Mouse (Mus musculus) thymus, adult 2 months (tissue): ENCODE results near the gene Dclk2. TPM values are rescaled to one million over a fixed set of nuclear protein-coding genes. Genes with fewer than 3 reads are reported as not detected.

Experiments used
- DNase-seq: peaks from one replicate; pipeline ENCODE4 v3.0.0; 2021
- H3K27ac ChIP-seq: fragments of 200-500 bp; 2 replicates; pipeline ENCODE4 v1.5.1; 2012; ENCODE audit warnings: low read length, control low read depth; ENCODE audit not compliant: control insufficient read depth, insufficient read depth
- H3K27me3 ChIP-seq: fragments of 200-500 bp; 2 replicates; pipeline ENCODE4 v1.6.1; 2012; ENCODE audit warnings: mild to moderate bottlenecking, low read length, moderate library complexity, mixed read lengths; ENCODE audit not compliant: control insufficient read depth, insufficient read depth
- H3K36me3 ChIP-seq: fragments of 200-500 bp; 2 replicates; pipeline ENCODE4 v1.6.1; 2012; ENCODE audit warnings: mild to moderate bottlenecking, low read length, moderate library complexity; ENCODE audit not compliant: control insufficient read depth, insufficient read depth
- H3K4me1 ChIP-seq: fragments of 200-500 bp; replicated peaks from 2 replicates; pipeline ENCODE4 v1.6.1; 2012; ENCODE audit warnings: low read length; ENCODE audit not compliant: control insufficient read depth, insufficient read depth
- H3K4me3 ChIP-seq: fragments of 200-500 bp; 2 replicates; pipeline ENCODE4 v1.5.1; 2012; ENCODE audit warnings: mild to moderate bottlenecking, low read length, control low read depth, moderate library complexity; ENCODE audit not compliant: control insufficient read depth, insufficient read depth
- CTCF ChIP-seq: fragments of 200-500 bp; IDR thresholded peaks from 2 replicates; pipeline ENCODE4 v1.5.1; 2012; ENCODE audit warnings: mild to moderate bottlenecking, control low read depth, low read length, moderate library complexity, borderline replicate concordance; ENCODE audit not compliant: control insufficient read depth, poor library complexity, insufficient read depth; ENCODE audit errors: extremely low read depth
- POLR2A ChIP-seq: fragments of 200-500 bp; IDR thresholded peaks from 2 replicates; pipeline ENCODE4 v1.6.1; 2012; ENCODE audit warnings: mild to moderate bottlenecking, low read length, control low read depth, moderate library complexity; ENCODE audit not compliant: control insufficient read depth, poor library complexity, insufficient read depth; ENCODE audit errors: extremely low read depth
- WGBS: fragments of 180-500 bp; shearing (Covaris S2); methylation state at CpG from one replicate; pipeline ENCODE4 v1.1.7; 2018; 5-methylcytosine and 5-hydroxymethylcytosine counted together
- polyA plus RNA-seq: library from polyadenylated mRNA; depleted of rRNA; stranded (reverse); fragments of >200 nt; gene quantifications from 2 replicates; pipeline ENCODE4 v1.2.3, GENCODE M21; 2012

Dclk2 gene
- polyA plus RNA-seq, 1 experiment: 55.5 TPM

GRCm38 (mm10) chr3:86797871-86798460 lies 122.7 kb downstream of the Dclk2 start:
- H3K27me3 ChIP-seq: no peaks in the 10 kb centered on the region

DNA sequence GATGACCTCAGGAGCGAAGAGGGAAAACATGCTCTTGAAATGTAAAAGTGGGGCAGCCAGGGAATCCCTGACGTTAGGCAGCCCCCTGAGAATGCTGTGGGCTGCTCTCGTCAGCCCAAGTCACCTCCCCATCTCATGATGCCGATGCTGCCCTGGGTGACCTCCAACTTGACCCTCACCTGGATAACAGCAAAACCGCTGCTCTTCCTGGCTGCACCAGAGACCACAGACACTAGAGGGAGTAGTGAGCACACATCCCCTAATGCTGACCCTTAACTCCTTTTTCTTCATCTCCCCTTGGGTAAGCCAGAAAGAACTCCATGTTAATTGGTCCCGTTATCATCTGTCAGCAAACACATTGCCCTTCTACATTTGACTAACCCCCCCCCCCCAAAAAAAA lies 123.9 kb downstream of the Dclk2 start:
- peaks cover 4% of the 10 kb centered on the region; the same call in 1 of the 2 replicates for H3K36me3 ChIP-seq
- peak; percentile 24 for DNase-seq
- no peaks in the 10 kb centered on the region for H3K4me1 ChIP-seq
- 61% methylated on average over 6 of the region's 6 CpGs for WGBS
- no peak overlapping the region for H3K4me3 ChIP-seq
- TF ChIP-seq CTCF (0 out of 2 replicates have a peak, but pooled peaks have one; percentile 54), POLR2A (no peak)
- no peak overlapping the region for H3K27ac ChIP-seq
- no peaks in the 10 kb centered on the region for H3K27me3 ChIP-seq

More at GRCm38 (mm10) chr3:86797871-86798460, 122.7 kb downstream of the Dclk2 start:
- no peak for TF ChIP-seq POLR2A
- TF ChIP-seq CTCF: no peak
- Histone ChIP-seq H3K4me1 (no peaks in the 10 kb centered on the region), H3K36me3 (peaks cover 4% of the 10 kb centered on the region; the same call in 1 of the 2 replicates), H3K4me3 (no peak overlapping the region), H3K27ac (no peak overlapping the region)
- 92% methylated on average over 13 of the region's 13 CpGs for WGBS
- DNase-seq: no peak

GRCm38 (mm10) chr3:86793720-86794191 lies 126.9 kb downstream of the Dclk2 start:
- WGBS: 90% methylated on average over 1 of the region's 1 CpGs
- no peak overlapping the region for H3K27ac ChIP-seq

DNA sequence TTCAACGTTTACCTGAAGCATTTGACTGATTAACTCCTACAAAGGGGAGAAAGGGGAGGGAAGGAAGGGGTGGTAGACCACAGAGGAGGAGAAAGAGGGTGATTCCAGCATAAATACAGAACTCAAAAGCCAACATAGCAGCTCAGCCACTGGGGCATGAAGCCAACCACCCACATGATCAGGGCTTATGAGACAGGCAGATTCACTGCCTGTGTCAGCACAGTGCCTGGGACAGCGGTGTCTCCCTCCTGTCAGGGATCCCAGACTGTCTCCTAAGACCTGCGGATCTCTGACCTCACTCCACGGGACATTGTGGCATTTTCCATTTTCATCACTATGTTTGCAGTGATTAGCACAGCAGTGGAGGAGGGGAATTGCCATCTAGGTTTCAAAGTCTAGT lies 127.4 kb downstream of the Dclk2 start:
- WGBS: 67% methylated on average over 4 of the region's 4 CpGs
- Histone ChIP-seq H3K4me3 (no peak overlapping the region), H3K4me1 (no peaks in the 10 kb centered on the region), H3K27me3 (no peaks in the 10 kb centered on the region), H3K27ac (no peak overlapping the region), H3K36me3 (peaks cover 4% of the 10 kb centered on the region; the same call in 1 of the 2 replicates)
- TF ChIP-seq POLR2A (no peak), CTCF (no peak)
- DNase-seq: no peak

More at GRCm38 (mm10) chr3:86793720-86794191, 126.9 kb downstream of the Dclk2 start:
- Histone ChIP-seq H3K36me3 (peaks cover 4% of the 10 kb centered on the region; the same call in 1 of the 2 replicates), H3K4me3 (no peak overlapping the region), H3K4me1 (no peaks in the 10 kb centered on the region), H3K27me3 (no peaks in the 10 kb centered on the region)
- TF ChIP-seq POLR2A: no peak
- TF ChIP-seq CTCF: no peak
- DNase-seq: no peak

DNA sequence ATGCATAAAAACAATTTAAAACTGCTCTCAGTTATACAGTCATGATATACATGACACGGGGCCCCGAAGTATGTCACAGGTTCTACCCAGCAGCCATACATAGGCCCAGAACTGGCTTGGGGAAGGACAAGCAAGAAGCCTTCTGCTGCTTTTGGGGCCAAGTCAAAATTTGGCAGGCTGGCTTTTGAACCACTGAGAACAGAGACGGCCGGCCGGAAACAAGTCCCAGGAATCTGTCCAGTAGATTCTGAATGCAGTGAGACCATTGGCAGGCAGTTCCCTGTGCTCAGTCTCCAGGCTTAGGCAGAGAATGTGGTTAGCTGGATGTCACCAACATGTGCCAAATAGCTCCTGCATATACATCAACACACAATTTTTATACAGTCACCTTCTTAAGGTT lies 130.9 kb downstream of the Dclk2 start:
- WGBS: 98% methylated on average over 5 of the region's 5 CpGs
- TF ChIP-seq POLR2A (no peak), CTCF (no peak)
- Histone ChIP-seq H3K27me3 (no peaks in the 10 kb centered on the region), H3K4me1 (no peaks in the 10 kb centered on the region), H3K27ac (no peak overlapping the region), H3K4me3 (no peak overlapping the region), H3K36me3 (no peaks in the 10 kb centered on the region)
- DNase-seq: no peak

DNA sequence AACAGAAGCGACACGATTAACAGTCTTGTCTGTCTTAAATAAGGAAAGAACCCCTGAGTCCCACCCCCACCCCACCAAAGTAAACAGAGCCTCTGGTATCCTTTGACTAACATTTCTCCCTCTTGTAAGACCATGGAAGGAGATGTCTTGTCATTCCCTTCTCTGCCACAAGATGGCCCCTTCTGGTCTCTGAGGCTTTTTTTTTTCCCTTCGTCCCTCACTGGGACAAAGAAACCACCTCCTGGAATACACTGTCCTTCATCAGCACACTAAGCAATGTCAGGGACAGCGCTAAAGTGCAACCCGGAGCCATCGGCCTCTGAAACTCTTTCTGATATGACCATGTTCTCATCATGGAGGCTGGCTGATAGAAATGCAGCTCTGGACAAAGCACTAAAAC lies 131.9 kb downstream of the Dclk2 start:
- no peaks in the 10 kb centered on the region for H3K36me3 ChIP-seq
- no peak overlapping the region for H3K4me3 ChIP-seq
- peak; percentile 52 for DNase-seq
- 69% methylated on average over 6 of the region's 6 CpGs for WGBS
- TF ChIP-seq CTCF (no peak), POLR2A (no peak)
- no peak overlapping the region for H3K27ac ChIP-seq
- H3K4me1 ChIP-seq: no peaks in the 10 kb centered on the region
- H3K27me3 ChIP-seq: no peaks in the 10 kb centered on the region
